Mouse (Mus musculus) thymus, adult 2 months (tissue): Measurements from ENCODE around the gene Zyg11b.

Experiments used
- CTCF ChIP-seq: fragments of 200-500 bp; IDR thresholded peaks from 2 replicates; pipeline ENCODE4 v1.5.1; 2012; ENCODE audit warnings: mild to moderate bottlenecking, control low read depth, low read length, moderate library complexity, borderline replicate concordance; ENCODE audit not compliant: control insufficient read depth, poor library complexity, insufficient read depth; ENCODE audit errors: extremely low read depth
- POLR2A ChIP-seq: fragments of 200-500 bp; IDR thresholded peaks from 2 replicates; pipeline ENCODE4 v1.6.1; 2012; ENCODE audit warnings: mild to moderate bottlenecking, low read length, control low read depth, moderate library complexity; ENCODE audit not compliant: control insufficient read depth, poor library complexity, insufficient read depth; ENCODE audit errors: extremely low read depth

DNA sequence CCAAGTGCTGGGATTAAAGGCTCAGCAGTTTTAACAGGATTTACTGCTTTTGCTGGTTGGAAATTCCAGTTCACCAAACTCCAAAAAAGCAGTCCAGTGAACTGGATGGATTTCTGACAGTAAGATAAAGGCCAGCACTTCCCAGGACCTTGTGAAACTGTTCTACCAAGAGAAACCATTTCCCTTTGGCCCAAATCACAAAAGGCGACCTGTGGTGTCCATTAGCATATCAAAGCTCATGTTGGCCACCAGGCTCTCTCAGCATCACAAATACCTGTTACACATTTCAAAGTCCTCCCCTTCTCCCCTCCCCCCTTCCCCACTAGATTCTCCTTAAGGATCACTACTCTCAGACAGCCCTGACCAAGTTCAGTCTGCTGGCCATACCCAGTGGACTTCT lies 118.6 kb downstream of the Zyg11b start:
- TF ChIP-seq CTCF, result no peak
- TF ChIP-seq POLR2A, result no peak
